ENCODE assay signal across 9 mouse cellular contexts in the genomic region with DNA sequence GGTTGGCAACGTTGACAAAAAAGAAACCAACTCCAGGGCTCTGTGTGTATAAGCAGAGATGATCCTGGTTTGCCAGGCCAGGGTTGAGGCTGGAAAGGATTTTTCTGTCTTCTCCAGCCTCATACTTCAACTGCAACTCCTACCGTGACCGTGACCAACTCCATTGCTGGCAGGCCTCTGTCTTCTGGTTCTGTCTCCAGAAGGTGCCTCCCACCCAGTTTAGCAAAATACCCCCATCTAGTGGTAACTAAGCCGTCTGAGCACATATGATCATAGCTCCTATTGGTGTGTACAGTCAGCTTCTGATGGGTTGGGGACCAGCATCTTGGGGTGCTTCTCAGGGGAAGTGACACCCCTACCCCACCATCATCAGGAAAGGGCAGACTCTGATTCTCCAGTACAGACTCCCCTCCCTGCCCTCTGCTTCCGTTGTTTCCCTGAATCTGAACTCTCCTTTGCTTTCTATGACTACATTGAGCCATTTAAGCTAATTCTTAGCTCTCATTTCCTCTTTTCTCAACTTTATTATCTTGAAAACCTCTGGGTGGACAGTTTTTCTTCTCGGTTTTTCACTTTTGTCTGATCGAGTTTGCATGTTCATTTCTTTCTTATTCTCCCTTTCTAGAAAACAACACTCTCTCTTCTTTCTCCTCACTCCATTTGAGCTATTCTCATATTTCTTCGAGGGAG.
DNase-seq lines count a peak whose midpoint lies in the region; ATAC-seq and TF ChIP-seq lines count a peak whose summit lies in the region.
"Had no signal": no experiment of that assay in that cellular context is flagged by ENCODE, and none has a peak within 500 bp of the region (broad histone marks: within the 10 kb centered on the region; RNA-seq: fewer than 3 reads in every experiment).

No protein-coding gene starts in this region.

- peaks cover 12 to 13% of the 10 kb centered on the region in 2 experiments for H3K4me1 ChIP-seq in heart, embryonic 14.5 days (ENCODE audit: control insufficient read depth in 2 of 2, insufficient read depth in 2 of 2, low read length in 2 of 2)
- H3K4me1 ChIP-seq in midbrain, postnatal 0 days (ENCODE audit: insufficient read depth, low read length): no peaks in the 10 kb centered on the region
- H3K4me1 ChIP-seq in midbrain, embryonic 10.5 days: no peaks in the 10 kb centered on the region
- H3K4me1 ChIP-seq: lung, embryonic 15.5 days had no signal

- DNase-seq in heart, adult 18-20 months: no peak
- peak; percentile 74 for DNase-seq in midbrain, postnatal 0 days (ENCODE audit: low spot score)
- DNase-seq in midbrain, embryonic 10.5 days (ENCODE audit: low spot score): no peak
- peak; percentile 59 for DNase-seq in embryo, embryonic 11 days
- DNase-seq in retina, embryonic 14.5 days (ENCODE audit: low spot score): peak; percentile 63
- no peak for DNase-seq in ovary, postnatal 36 days (ENCODE audit: low spot score)
- no peak for DNase-seq in right cerebral cortex, postnatal 4 days

- 0 out of 2 replicates have a peak, but pooled peaks cover 4% of the 10 kb centered on the region for H3K36me3 ChIP-seq in heart, embryonic 14.5 days (ENCODE audit: control insufficient read depth, insufficient read depth, low read length)
- H3K36me3 ChIP-seq in midbrain, postnatal 0 days (ENCODE audit: insufficient read depth, low read length): no peaks in the 10 kb centered on the region
- no peaks in the 10 kb centered on the region for H3K36me3 ChIP-seq in midbrain, embryonic 10.5 days
- H3K36me3 ChIP-seq: lung, embryonic 15.5 days had no signal

- H3K4me2 ChIP-seq in heart, embryonic 14.5 days (ENCODE audit: low read length): no peak overlapping the region
- no peak overlapping the region for H3K4me2 ChIP-seq in midbrain, postnatal 0 days (ENCODE audit: low read depth, low read length, poor library complexity, severe bottlenecking)
- H3K4me2 ChIP-seq: lung, embryonic 15.5 days had no signal

- peak overlapping the region in 1 of 2 experiments; percentile 37; a peak in 1 of 4 replicates for H3K27ac ChIP-seq in heart, embryonic 14.5 days (replicated peaks in 1 of 2; ENCODE audit: control insufficient read depth in 1 of 2, insufficient read depth in 1 of 2, low read depth in 2 of 2, low read length in 2 of 2)
- H3K27ac ChIP-seq in midbrain, postnatal 0 days (ENCODE audit: low read depth, low read length): no peak overlapping the region
- H3K27ac ChIP-seq in midbrain, embryonic 10.5 days (replicated peaks): no peak overlapping the region
- H3K27ac ChIP-seq: lung, embryonic 15.5 days had no signal

- H3K9me3 ChIP-seq in heart, embryonic 14.5 days (ENCODE audit: control insufficient read depth, low read length): no peaks in the 10 kb centered on the region
- H3K9me3 ChIP-seq in midbrain, postnatal 0 days (ENCODE audit: low read length): no peaks in the 10 kb centered on the region
- H3K9me3 ChIP-seq in midbrain, embryonic 10.5 days (replicated peaks): no peaks in the 10 kb centered on the region; the same call in 1 of the 2 replicates

- WGBS in heart, embryonic 14.5 days: 64% methylated on average over 8 of the region's 8 CpGs
- 63% methylated on average over 8 of the region's 8 CpGs for WGBS in midbrain, postnatal 0 days
- 81% methylated on average over 8 of the region's 8 CpGs for WGBS in midbrain, embryonic 10.5 days

- no peak overlapping the region for H3K9ac ChIP-seq in heart, embryonic 14.5 days (ENCODE audit: low read length)
- H3K9ac ChIP-seq in midbrain, postnatal 0 days (replicated peaks; ENCODE audit: low read length, poor library complexity, severe bottlenecking): no peak overlapping the region
- H3K9ac ChIP-seq: lung, embryonic 15.5 days had no signal

- no peak overlapping the region for H3K4me3 ChIP-seq in heart, embryonic 14.5 days (ENCODE audit: control insufficient read depth in 1 of 2, insufficient read depth in 1 of 2, low read depth in 1 of 2, low read length in 2 of 2)
- no peak overlapping the region for H3K4me3 ChIP-seq in midbrain, postnatal 0 days (ENCODE audit: low read depth, low read length)
- no peak overlapping the region for H3K4me3 ChIP-seq in midbrain, embryonic 10.5 days
- H3K4me3 ChIP-seq: lung, embryonic 15.5 days had no signal

- ATAC-seq in heart, embryonic 14.5 days (ENCODE audit: insufficient number of reproducible peaks, insufficient read depth, low FRiP score, low read depth): peak; percentile 37; the same call in 1 of the 2 replicates
- peak; percentile 34; the same call in 1 of the 2 replicates for ATAC-seq in midbrain, postnatal 0 days (ENCODE audit: low FRiP score)

- peak; percentile 81 for TF ChIP-seq CTCF in midbrain, postnatal 0 days (IDR thresholded peaks at IDR 0.05)

- H3K27me3 ChIP-seq in heart, embryonic 14.5 days (ENCODE audit: control insufficient read depth, insufficient read depth, low read length): no peaks in the 10 kb centered on the region
- H3K27me3 ChIP-seq in midbrain, postnatal 0 days (ENCODE audit: insufficient read depth, low read length): no peaks in the 10 kb centered on the region
- 0 out of 2 replicates have a peak, but pooled peaks cover 2% of the 10 kb centered on the region for H3K27me3 ChIP-seq in midbrain, embryonic 10.5 days (ENCODE audit: low read depth, poor library complexity, severe bottlenecking)
- H3K27me3 ChIP-seq: lung, embryonic 15.5 days had no signal

Comparison
In these comparisons a context has a peak if more than half of its experiments do, and no peak if none do; other contexts are left out.
1. DNase-seq: peak in midbrain, postnatal 0 days (single experiment), embryo, embryonic 11 days (single experiment) and retina, embryonic 14.5 days (single experiment); none in heart, adult 18-20 months (0 of 2), midbrain, embryonic 10.5 days (single experiment), ovary, postnatal 36 days (single experiment) and right cerebral cortex, postnatal 4 days (single experiment).